Mouse (Mus musculus): ENCODE measurements around the gene Rbfox1. TPM values are rescaled to one million over a fixed set of nuclear protein-coding genes. Genes with fewer than 3 reads are reported as not detected.

Gene Rbfox1
- polyA plus RNA-seq, 1 experiment, result 0.22 TPM

- TF ChIP-seq MAX (IDR thresholded peaks at IDR 0.05) (no peak), MYOD1 (IDR thresholded peaks at IDR 0.05; ENCODE audit: control insufficient read depth, insufficient read length, low read depth) (no peak), USF1 (IDR thresholded peaks at IDR 0.05; ENCODE audit: low read depth) (no peak), CTCF (IDR thresholded peaks at IDR 0.05; ENCODE audit: control insufficient read depth, insufficient read depth, insufficient read length) (no peak), CEBPB (IDR thresholded peaks at IDR 0.05; ENCODE audit: low read depth) (no peak), FOSL1 (IDR thresholded peaks at IDR 0.05; ENCODE audit: insufficient read depth, low read length, poor library complexity, severe bottlenecking) (no peak), MYOG (IDR thresholded peaks at IDR 0.05; ENCODE audit: control insufficient read depth, extremely low read depth, insufficient read length) (no peak)
- Histone ChIP-seq H3K79me3 (ENCODE audit: low read depth) (no peaks in the 10 kb centered on the region), H3K36me3 (ENCODE audit: control insufficient read depth, insufficient read depth) (no peaks in the 10 kb centered on the region), H3K79me2 (ENCODE audit: control insufficient read depth, insufficient read depth) (no peaks in the 10 kb centered on the region), H3K27me3 (ENCODE audit: control insufficient read depth, insufficient read depth, insufficient read length) (no peaks in the 10 kb centered on the region), H3ac (ENCODE audit: control insufficient read depth, insufficient read length, low read depth) (no peak overlapping the region), H3K4me3 (ENCODE audit: insufficient read depth, poor library complexity, severe bottlenecking) (no peak overlapping the region)
Measured at GRCm38 (mm10) chr16:7150201-7150791, 1265.1 kb downstream of the Rbfox1 start.

GRCm38 (mm10) chr16:7152401-7152800 lies 1267.2 kb downstream of the Rbfox1 start:
- Histone ChIP-seq H3K4me3 (ENCODE audit: insufficient read depth, poor library complexity, severe bottlenecking) (no peak overlapping the region), H3ac (ENCODE audit: control insufficient read depth, insufficient read length, low read depth) (no peak overlapping the region), H3K27me3 (ENCODE audit: control insufficient read depth, insufficient read depth, insufficient read length) (no peaks in the 10 kb centered on the region), H3K79me3 (ENCODE audit: low read depth) (no peaks in the 10 kb centered on the region), H3K79me2 (ENCODE audit: control insufficient read depth, insufficient read depth) (no peaks in the 10 kb centered on the region), H3K36me3 (ENCODE audit: control insufficient read depth, insufficient read depth) (no peaks in the 10 kb centered on the region)
- TF ChIP-seq USF1 (IDR thresholded peaks at IDR 0.05; ENCODE audit: low read depth), result no peak
- no peak for TF ChIP-seq MAX (IDR thresholded peaks at IDR 0.05)
- TF ChIP-seq MYOD1 (IDR thresholded peaks at IDR 0.05; ENCODE audit: control insufficient read depth, insufficient read length, low read depth), result no peak
- no peak for TF ChIP-seq FOSL1 (IDR thresholded peaks at IDR 0.05; ENCODE audit: insufficient read depth, low read length, poor library complexity, severe bottlenecking)
- no peak for TF ChIP-seq MYOG (IDR thresholded peaks at IDR 0.05; ENCODE audit: control insufficient read depth, extremely low read depth, insufficient read length)
- no peak for TF ChIP-seq CTCF (IDR thresholded peaks at IDR 0.05; ENCODE audit: control insufficient read depth, insufficient read depth, insufficient read length)
- no peak for TF ChIP-seq CEBPB (IDR thresholded peaks at IDR 0.05; ENCODE audit: low read depth)

GRCm38 (mm10) chr16:7154671-7155070 lies 1269.5 kb downstream of the Rbfox1 start:
- no peaks in the 10 kb centered on the region for H3K27me3 ChIP-seq (ENCODE audit: control insufficient read depth, insufficient read depth, insufficient read length)
- H3K79me2 ChIP-seq (ENCODE audit: control insufficient read depth, insufficient read depth), result no peaks in the 10 kb centered on the region
- no peak for TF ChIP-seq CTCF (IDR thresholded peaks at IDR 0.05; ENCODE audit: control insufficient read depth, insufficient read depth, insufficient read length)
- TF ChIP-seq MAX (IDR thresholded peaks at IDR 0.05), result no peak
- TF ChIP-seq MYOD1 (IDR thresholded peaks at IDR 0.05; ENCODE audit: control insufficient read depth, insufficient read length, low read depth), result no peak
- TF ChIP-seq FOSL1 (IDR thresholded peaks at IDR 0.05; ENCODE audit: insufficient read depth, low read length, poor library complexity, severe bottlenecking), result no peak
- TF ChIP-seq USF1 (IDR thresholded peaks at IDR 0.05; ENCODE audit: low read depth), result no peak
- TF ChIP-seq MYOG (IDR thresholded peaks at IDR 0.05; ENCODE audit: control insufficient read depth, extremely low read depth, insufficient read length), result no peak
- no peak for TF ChIP-seq CEBPB (IDR thresholded peaks at IDR 0.05; ENCODE audit: low read depth)

GRCm38 (mm10) chr16:7158856-7159826 lies 1274.0 kb downstream of the Rbfox1 start:
- H3K36me3 ChIP-seq (ENCODE audit: control insufficient read depth, insufficient read depth), result no peaks in the 10 kb centered on the region
- no peak overlapping the region for H3K4me3 ChIP-seq (ENCODE audit: insufficient read depth, poor library complexity, severe bottlenecking)
- no peak for TF ChIP-seq FOSL1 (IDR thresholded peaks at IDR 0.05; ENCODE audit: insufficient read depth, low read length, poor library complexity, severe bottlenecking)
- TF ChIP-seq CTCF (IDR thresholded peaks at IDR 0.05; ENCODE audit: control insufficient read depth, insufficient read depth, insufficient read length), result no peak
- no peaks in the 10 kb centered on the region for H3K79me2 ChIP-seq (ENCODE audit: control insufficient read depth, insufficient read depth)
- H3K79me3 ChIP-seq (ENCODE audit: low read depth), result no peaks in the 10 kb centered on the region
- no peak overlapping the region for H3ac ChIP-seq (ENCODE audit: control insufficient read depth, insufficient read length, low read depth)
- no peaks in the 10 kb centered on the region for H3K27me3 ChIP-seq (ENCODE audit: control insufficient read depth, insufficient read depth, insufficient read length)

More at GRCm38 (mm10) chr16:7154671-7155070, 1269.5 kb downstream of the Rbfox1 start:
- Histone ChIP-seq H3K36me3 (ENCODE audit: control insufficient read depth, insufficient read depth) (no peaks in the 10 kb centered on the region), H3K79me3 (ENCODE audit: low read depth) (no peaks in the 10 kb centered on the region), H3K4me3 (ENCODE audit: insufficient read depth, poor library complexity, severe bottlenecking) (no peak overlapping the region), H3ac (ENCODE audit: control insufficient read depth, insufficient read length, low read depth) (no peak overlapping the region)

GRCm38 (mm10) chr16:7159827-7160217 lies 1274.7 kb downstream of the Rbfox1 start:
- no peaks in the 10 kb centered on the region for H3K36me3 ChIP-seq (ENCODE audit: control insufficient read depth, insufficient read depth)
- no peaks in the 10 kb centered on the region for H3K79me3 ChIP-seq (ENCODE audit: low read depth)
- no peaks in the 10 kb centered on the region for H3K27me3 ChIP-seq (ENCODE audit: control insufficient read depth, insufficient read depth, insufficient read length)
- H3K79me2 ChIP-seq (ENCODE audit: control insufficient read depth, insufficient read depth), result no peaks in the 10 kb centered on the region
- H3K4me3 ChIP-seq (ENCODE audit: insufficient read depth, poor library complexity, severe bottlenecking), result no peak overlapping the region
- H3ac ChIP-seq (ENCODE audit: control insufficient read depth, insufficient read length, low read depth), result no peak overlapping the region
- TF ChIP-seq MYOG (IDR thresholded peaks at IDR 0.05; ENCODE audit: control insufficient read depth, extremely low read depth, insufficient read length) (no peak), CEBPB (IDR thresholded peaks at IDR 0.05; ENCODE audit: low read depth) (no peak), CTCF (IDR thresholded peaks at IDR 0.05; ENCODE audit: control insufficient read depth, insufficient read depth, insufficient read length) (no peak), MYOD1 (IDR thresholded peaks at IDR 0.05; ENCODE audit: control insufficient read depth, insufficient read length, low read depth) (no peak), USF1 (IDR thresholded peaks at IDR 0.05; ENCODE audit: low read depth) (no peak), FOSL1 (IDR thresholded peaks at IDR 0.05; ENCODE audit: insufficient read depth, low read length, poor library complexity, severe bottlenecking) (no peak), MAX (IDR thresholded peaks at IDR 0.05) (no peak)

Data from C2C12 (cell line).